Mouse (Mus musculus) G1E (cell line): ENCODE measurements around the gene Slc25a25. TPM values are rescaled to one million over a fixed set of nuclear protein-coding genes. Genes with fewer than 3 reads are reported as not detected.

Experiments used
- ATAC-seq: 2 replicates; pipeline ENCODE4 v1.8.0; 2016; ENCODE audit warnings: mild to moderate bottlenecking; ENCODE audit not compliant: insufficient number of reproducible peaks, poor library complexity, low FRiP score, severe bottlenecking; ENCODE audit errors: extremely low read depth
- DNase-seq: peaks from one replicate; pipeline ENCODE4 v3.0.0; 2012; ENCODE audit warnings: low spot score
- H3K27me3 ChIP-seq: 2 replicates; pipeline ENCODE4 v1.6.1; 2012; ENCODE audit warnings: mild to moderate bottlenecking, low read length, inconsistent platforms; ENCODE audit not compliant: insufficient read depth
- H3K36me3 ChIP-seq: replicated peaks from 2 replicates; pipeline ENCODE3; 2012; ENCODE audit warnings: mild to moderate bottlenecking, inconsistent platforms
- H3K4me1 ChIP-seq: 2 replicates; pipeline ENCODE4 v1.6.1; 2012; ENCODE audit warnings: low read depth, low read length, inconsistent platforms, mixed read lengths; ENCODE audit not compliant: insufficient read depth
- H3K4me3 ChIP-seq: 2 replicates; pipeline ENCODE4 v1.5.1; 2012; ENCODE audit warnings: low read depth, mild to moderate bottlenecking, inconsistent platforms, low read length, moderate library complexity, mixed read lengths
- H3K9me3 ChIP-seq: replicated peaks from 2 replicates; pipeline ENCODE4 v1.6.1; 2012; ENCODE audit warnings: inconsistent platforms
- CTCF ChIP-seq: IDR thresholded peaks from 2 replicates; pipeline ENCODE4 v1.5.1; 2012; ENCODE audit warnings: low read depth, low read length, inconsistent platforms, mixed read lengths
- GATA1 ChIP-seq: IDR thresholded peaks from 2 replicates; pipeline ENCODE4 v1.6.1; 2012; ENCODE audit warnings: borderline replicate concordance, low read length, inconsistent platforms, mixed read lengths
- GATA2 ChIP-seq: IDR thresholded peaks from 2 replicates; pipeline ENCODE4 v1.6.1; 2012; ENCODE audit warnings: low read depth, low read length, inconsistent platforms, borderline replicate concordance
- POLR2AphosphoS5 ChIP-seq: IDR thresholded peaks from 2 replicates; pipeline ENCODE4 v1.6.1; 2012; ENCODE audit warnings: low read depth, low read length, inconsistent platforms; ENCODE audit not compliant: insufficient replicate concordance
- TAL1 ChIP-seq: conservative IDR thresholded peaks from 2 replicates; pipeline ENCODE4 v1.6.1; 2012; ENCODE audit warnings: low read depth, low read length, inconsistent platforms, mixed read lengths
- polyA plus RNA-seq: library from polyadenylated mRNA; stranded (reverse); fragments of >175 nt; gene quantifications from 2 replicates; pipeline ENCODE4 v1.2.3, GENCODE M21; 2012
- total RNA-seq, 2 experiments: library from RNA; stranded (forward) in 1 of 2; stranded (reverse) in 1 of 2; fragments of 200-1000 nt in 1 of 2; fragments of >200 nt in 1 of 2; fragmentation: Nextera tagmentation in 1 of 2; gene quantifications; 2 replicates each; pipeline ENCODE4 v1.2.3; 2014 to 2017

The Slc25a25 gene
- total and polyA plus RNA-seq, 3 experiments, result 6.5 to 25.4 (median 6.8) TPM

- ATAC-seq (no peak), DNase-seq (no peak)
- H3K27me3 ChIP-seq, result no peaks in the 10 kb centered on the region
- no peak overlapping the region for H3K4me3 ChIP-seq
- H3K36me3 ChIP-seq, result peaks cover 29% of the 10 kb centered on the region
- no peaks in the 10 kb centered on the region for H3K9me3 ChIP-seq
- TF ChIP-seq TAL1, result no peak
- TF ChIP-seq GATA1, result no peak
- TF ChIP-seq POLR2AphosphoS5, result no peak
- TF ChIP-seq CTCF, result no peak
- TF ChIP-seq GATA2, result no peak
- H3K4me1 ChIP-seq, result peaks cover 25% of the 10 kb centered on the region
These were observed 20.3 kb downstream of the Slc25a25 start for GRCm38 (mm10) chr2:32430701-32431676.

- no peaks in the 10 kb centered on the region for H3K27me3 ChIP-seq
- no peak for DNase-seq
- H3K4me3 ChIP-seq, result no peak overlapping the region
- H3K9me3 ChIP-seq, result no peaks in the 10 kb centered on the region
- H3K4me1 ChIP-seq, result peaks cover 31% of the 10 kb centered on the region
- no peak for ATAC-seq
- H3K36me3 ChIP-seq, result peaks cover 30% of the 10 kb centered on the region
- no peak for TF ChIP-seq TAL1
- no peak for TF ChIP-seq GATA2
- TF ChIP-seq GATA1, result no peak
- no peak for TF ChIP-seq CTCF
- no peak for TF ChIP-seq POLR2AphosphoS5
These were observed 21.9 kb downstream of the Slc25a25 start for GRCm38 (mm10) chr2:32429215-32429891.

- ATAC-seq (no peak; the same call in 1 of the 2 replicates), DNase-seq (peak; percentile 12)
- H3K9me3 ChIP-seq, result no peaks in the 10 kb centered on the region
- peaks cover 41% of the 10 kb centered on the region for H3K4me1 ChIP-seq
- peaks cover 26% of the 10 kb centered on the region for H3K36me3 ChIP-seq
- H3K27me3 ChIP-seq, result no peaks in the 10 kb centered on the region
- no peak overlapping the region for H3K4me3 ChIP-seq
- TF ChIP-seq CTCF (no peak), GATA2 (no peak), POLR2AphosphoS5 (no peak), GATA1 (no peak), TAL1 (no peak)
These were observed 23.0 kb downstream of the Slc25a25 start for GRCm38 (mm10) chr2:32428262-32428722.

GRCm38 (mm10) chr2:32427720-32428119 lies 23.5 kb downstream of the Slc25a25 start:
- Histone ChIP-seq H3K4me3 (no peak overlapping the region), H3K9me3 (no peaks in the 10 kb centered on the region), H3K36me3 (peaks cover 25% of the 10 kb centered on the region), H3K4me1 (peaks cover 47% of the 10 kb centered on the region), H3K27me3 (no peaks in the 10 kb centered on the region)
- ATAC-seq (no peak), DNase-seq (no peak)
- no peak for TF ChIP-seq CTCF
- TF ChIP-seq GATA2, result no peak
- no peak for TF ChIP-seq POLR2AphosphoS5
- TF ChIP-seq TAL1, result no peak
- TF ChIP-seq GATA1, result no peak

GRCm38 (mm10) chr2:32426141-32426540 lies 25.1 kb downstream of the Slc25a25 start:
- ATAC-seq, result no peak
- TF ChIP-seq GATA1, result no peak
- TF ChIP-seq GATA2, result no peak
- H3K4me3 ChIP-seq, result no peak overlapping the region
- no peaks in the 10 kb centered on the region for H3K9me3 ChIP-seq
- no peak for DNase-seq
- peaks cover 29% of the 10 kb centered on the region for H3K36me3 ChIP-seq
- no peaks in the 10 kb centered on the region for H3K27me3 ChIP-seq
- H3K4me1 ChIP-seq, result peaks cover 50% of the 10 kb centered on the region

- DNase-seq (no peak), ATAC-seq (no peak)
- peaks cover 31% of the 10 kb centered on the region for H3K36me3 ChIP-seq
- TF ChIP-seq CTCF (no peak), TAL1 (no peak), GATA2 (no peak)
- H3K27me3 ChIP-seq, result no peaks in the 10 kb centered on the region
- H3K9me3 ChIP-seq, result no peaks in the 10 kb centered on the region
- no peak overlapping the region for H3K4me3 ChIP-seq
- H3K4me1 ChIP-seq, result peaks cover 50% of the 10 kb centered on the region
These were observed 25.7 kb downstream of the Slc25a25 start for GRCm38 (mm10) chr2:32425568-32425967.
